Mouse (Mus musculus) embryonic fibroblast, embryonic 13.5 days (primary cell): ENCODE data around the gene Dnm3.

Experiments
- CTCF ChIP-seq: IDR thresholded peaks from 2 replicates; pipeline ENCODE4 v1.5.1; 2011; ENCODE audit warnings: mild to moderate bottlenecking, control low read depth, low read length, moderate library complexity, borderline replicate concordance; ENCODE audit not compliant: insufficient read depth
- POLR2A ChIP-seq: IDR thresholded peaks from 2 replicates; pipeline ENCODE4 v1.6.1; 2011; ENCODE audit warnings: low read depth, mild to moderate bottlenecking, control low read depth, low read length, moderate library complexity

DNA sequence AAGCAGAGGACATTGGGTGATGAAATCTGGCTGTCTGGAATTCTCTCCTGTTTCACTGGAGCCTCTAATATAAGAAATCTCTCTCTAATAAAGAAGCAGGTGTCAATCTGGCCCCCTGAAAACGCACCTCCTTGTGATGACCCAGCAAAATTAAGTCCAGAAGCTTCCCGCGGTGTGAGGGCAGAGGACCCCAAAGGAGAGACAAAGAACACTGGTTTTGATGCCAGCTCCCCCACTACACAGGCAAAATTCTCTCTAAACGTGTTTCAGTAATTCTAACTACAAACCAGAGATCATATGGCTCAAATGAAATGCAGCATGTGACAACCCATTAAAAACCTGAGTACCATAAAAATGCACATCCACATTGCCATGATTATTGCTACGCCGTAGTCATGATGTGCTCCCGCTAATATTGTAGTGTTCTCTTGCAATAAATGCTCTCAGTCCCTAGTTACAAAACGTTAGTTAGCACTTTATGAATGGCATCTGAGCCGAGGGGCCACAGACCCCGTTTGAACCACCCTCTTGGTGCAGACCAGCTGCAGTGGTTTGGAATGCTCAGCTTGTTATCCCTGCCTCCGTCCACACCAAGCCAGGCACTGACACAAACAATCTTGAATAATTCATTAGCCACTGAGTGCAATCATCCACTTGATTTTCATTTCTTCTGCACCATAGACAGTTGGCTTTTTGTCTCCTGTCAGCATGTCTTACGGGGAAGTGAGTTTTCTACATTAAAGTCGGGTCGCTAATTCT, 67.4 kb downstream of the Dnm3 start:
- TF ChIP-seq POLR2A (no peak), CTCF (no peak)
